Mouse (Mus musculus): ENCODE results near the gene Zbtb18. TPM values are rescaled to one million over a fixed set of nuclear protein-coding genes. Genes with fewer than 3 reads are reported as not detected.

Zbtb18 gene
- polyA plus RNA-seq (2015; fragmentation: Nextera tagmentation; extraction: Ambion mirVana), result 2.5 and 3.9 TPM in 2 replicates

GRCm38 (mm10) chr1:177442196-177442808, at the start of gene Zbtb18:
TSS of gene Zbtb18 (plus strand) at chr1:177442351.
- no peaks in the 10 kb centered on the region for H3K9me3 ChIP-seq
- H3K4me3 ChIP-seq, result peak within 1 kb of the TSS; percentile 81
- no peaks in the 10 kb centered on the region for H3K27me3 ChIP-seq
- peak within 1 kb of the TSS; percentile 87 for H3K4me2 ChIP-seq
- H3K9ac ChIP-seq, result peak within 1 kb of the TSS; percentile 87
- H3K4me1 ChIP-seq, result peaks cover 39% of the 10 kb centered on the region
- peak; percentile 17; the same call in 1 of the 2 replicates for ATAC-seq (ENCODE audit: insufficient number of reproducible peaks, insufficient read depth, low FRiP score, low TSS enrichment, low read depth)
- H3K27ac ChIP-seq, result peak within 1 kb of the TSS; percentile 91
- peaks cover 2% of the 10 kb centered on the region for H3K36me3 ChIP-seq
- WGBS, result 0% methylated on average over 14 of the region's 106 CpGs

GRCm38 (mm10) chr1:177397455-177397854, 44.7 kb upstream of the Zbtb18 start:
- 78% methylated on average over 1 of the region's 1 CpGs for WGBS
- H3K4me1 ChIP-seq, result 0 out of 2 replicates have a peak, but pooled peaks cover 8% of the 10 kb centered on the region
- H3K9ac ChIP-seq, result no peak overlapping the region
- no peak for ATAC-seq (ENCODE audit: insufficient number of reproducible peaks, insufficient read depth, low FRiP score, low TSS enrichment, low read depth)
- H3K4me2 ChIP-seq, result no peak overlapping the region
- no peak overlapping the region for H3K27ac ChIP-seq
- no peak overlapping the region for H3K4me3 ChIP-seq
- H3K36me3 ChIP-seq, result no peaks in the 10 kb centered on the region
- no peaks in the 10 kb centered on the region for H3K27me3 ChIP-seq
- no peaks in the 10 kb centered on the region for H3K9me3 ChIP-seq

GRCm38 (mm10) chr1:177405170-177405569, 37.0 kb upstream of the Zbtb18 start:
- Histone ChIP-seq H3K4me3 (no peak overlapping the region), H3K36me3 (no peaks in the 10 kb centered on the region), H3K4me2 (no peak overlapping the region), H3K9me3 (no peaks in the 10 kb centered on the region), H3K27ac (no peak overlapping the region), H3K27me3 (0 out of 2 replicates have a peak, but pooled peaks cover 5% of the 10 kb centered on the region), H3K9ac (no peak overlapping the region), H3K4me1 (peaks cover 5% of the 10 kb centered on the region; the same call in 1 of the 2 replicates)
- ATAC-seq (ENCODE audit: insufficient number of reproducible peaks, insufficient read depth, low FRiP score, low TSS enrichment, low read depth), result no peak
- 81% methylated on average over 6 of the region's 6 CpGs for WGBS

- Histone ChIP-seq H3K4me1 (peaks cover 20% of the 10 kb centered on the region), H3K4me2 (no peak overlapping the region), H3K9me3 (no peaks in the 10 kb centered on the region), H3K27me3 (0 out of 2 replicates have a peak, but pooled peaks cover 5% of the 10 kb centered on the region), H3K9ac (no peak overlapping the region), H3K27ac (no peak overlapping the region), H3K4me3 (no peak overlapping the region), H3K36me3 (no peaks in the 10 kb centered on the region)
- 65% methylated on average over 3 of the region's 3 CpGs for WGBS
- ATAC-seq (ENCODE audit: insufficient number of reproducible peaks, insufficient read depth, low FRiP score, low TSS enrichment, low read depth), result no peak
Measured at GRCm38 (mm10) chr1:177408690-177409089, 33.5 kb upstream of the Zbtb18 start.

GRCm38 (mm10) chr1:177410769-177411348, 31.3 kb upstream of the Zbtb18 start:
- peaks cover 20% of the 10 kb centered on the region for H3K4me1 ChIP-seq
- ATAC-seq (ENCODE audit: insufficient number of reproducible peaks, insufficient read depth, low FRiP score, low TSS enrichment, low read depth), result no peak
- WGBS, result 69% methylated on average over 7 of the region's 7 CpGs
- H3K27me3 ChIP-seq, result no peaks in the 10 kb centered on the region
- no peak overlapping the region for H3K27ac ChIP-seq
- peak overlapping the region; percentile 36; the same call in 1 of the 2 replicates for H3K4me2 ChIP-seq
- H3K9me3 ChIP-seq, result no peaks in the 10 kb centered on the region
- no peak overlapping the region for H3K9ac ChIP-seq
- H3K36me3 ChIP-seq, result no peaks in the 10 kb centered on the region
- H3K4me3 ChIP-seq, result no peak overlapping the region

GRCm38 (mm10) chr1:177411359-177412358, 30.5 kb upstream of the Zbtb18 start:
- Histone ChIP-seq H3K36me3 (no peaks in the 10 kb centered on the region), H3K27me3 (no peaks in the 10 kb centered on the region), H3K9me3 (no peaks in the 10 kb centered on the region), H3K27ac (peak overlapping the region; percentile 28; the same call in 1 of the 2 replicates), H3K4me3 (no peak overlapping the region), H3K9ac (no peak overlapping the region), H3K4me2 (peak overlapping the region; percentile 36), H3K4me1 (peaks cover 20% of the 10 kb centered on the region)
- 38% methylated on average over 19 of the region's 19 CpGs for WGBS
- ATAC-seq (ENCODE audit: insufficient number of reproducible peaks, insufficient read depth, low FRiP score, low TSS enrichment, low read depth), result no peak

GRCm38 (mm10) chr1:177419331-177419730, 22.8 kb upstream of the Zbtb18 start:
- H3K36me3 ChIP-seq, result no peaks in the 10 kb centered on the region
- ATAC-seq (ENCODE audit: insufficient number of reproducible peaks, insufficient read depth, low FRiP score, low TSS enrichment, low read depth), result no peak
- 70% methylated on average over 12 of the region's 12 CpGs for WGBS

GRCm38 (mm10) chr1:177420126-177420525, 22.0 kb upstream of the Zbtb18 start:
- 0 out of 2 replicates have a peak, but pooled peaks cover 5% of the 10 kb centered on the region for H3K4me1 ChIP-seq
- no peaks in the 10 kb centered on the region for H3K36me3 ChIP-seq
- H3K4me3 ChIP-seq, result no peak overlapping the region
- H3K9ac ChIP-seq, result no peak overlapping the region
- WGBS, result 57% methylated on average over 6 of the region's 6 CpGs
- H3K27ac ChIP-seq, result no peak overlapping the region
- no peaks in the 10 kb centered on the region for H3K9me3 ChIP-seq
- no peak for ATAC-seq (ENCODE audit: insufficient number of reproducible peaks, insufficient read depth, low FRiP score, low TSS enrichment, low read depth)
- H3K27me3 ChIP-seq, result 0 out of 2 replicates have a peak, but pooled peaks cover 5% of the 10 kb centered on the region
- H3K4me2 ChIP-seq, result no peak overlapping the region

More at GRCm38 (mm10) chr1:177419331-177419730, 22.8 kb upstream of the Zbtb18 start:
- Histone ChIP-seq H3K9me3 (no peaks in the 10 kb centered on the region), H3K4me3 (no peak overlapping the region), H3K9ac (no peak overlapping the region), H3K27ac (no peak overlapping the region), H3K4me1 (0 out of 2 replicates have a peak, but pooled peaks cover 5% of the 10 kb centered on the region), H3K4me2 (no peak overlapping the region), H3K27me3 (0 out of 2 replicates have a peak, but pooled peaks cover 5% of the 10 kb centered on the region)

- Histone ChIP-seq H3K27ac (no peak overlapping the region), H3K9ac (no peak overlapping the region), H3K4me3 (no peak overlapping the region), H3K9me3 (no peaks in the 10 kb centered on the region), H3K27me3 (no peaks in the 10 kb centered on the region), H3K4me1 (no peaks in the 10 kb centered on the region), H3K36me3 (no peaks in the 10 kb centered on the region), H3K4me2 (no peak overlapping the region)
- ATAC-seq (ENCODE audit: insufficient number of reproducible peaks, insufficient read depth, low FRiP score, low TSS enrichment, low read depth), result no peak
- WGBS, result 75% methylated on average over 5 of the region's 5 CpGs
Measured at GRCm38 (mm10) chr1:177427862-177428261, 14.3 kb upstream of the Zbtb18 start.

- H3K4me1 ChIP-seq, result no peaks in the 10 kb centered on the region
- no peaks in the 10 kb centered on the region for H3K9me3 ChIP-seq
- H3K27me3 ChIP-seq, result no peaks in the 10 kb centered on the region
- H3K4me2 ChIP-seq, result no peak overlapping the region
- no peak overlapping the region for H3K27ac ChIP-seq
- H3K9ac ChIP-seq, result no peak overlapping the region
- no peak overlapping the region for H3K4me3 ChIP-seq
- WGBS, result 74% methylated on average over 14 of the region's 14 CpGs
- no peak for ATAC-seq (ENCODE audit: insufficient number of reproducible peaks, insufficient read depth, low FRiP score, low TSS enrichment, low read depth)
- H3K36me3 ChIP-seq, result no peaks in the 10 kb centered on the region
Measured at GRCm38 (mm10) chr1:177428338-177428737, 13.8 kb upstream of the Zbtb18 start.

- H3K36me3 ChIP-seq, result no peaks in the 10 kb centered on the region
- no peaks in the 10 kb centered on the region for H3K4me1 ChIP-seq
- no peak overlapping the region for H3K4me3 ChIP-seq
- 82% methylated on average over 4 of the region's 4 CpGs for WGBS
- no peak for ATAC-seq (ENCODE audit: insufficient number of reproducible peaks, insufficient read depth, low FRiP score, low TSS enrichment, low read depth)
- H3K9ac ChIP-seq, result no peak overlapping the region
- no peaks in the 10 kb centered on the region for H3K9me3 ChIP-seq
- no peak overlapping the region for H3K27ac ChIP-seq
- no peak overlapping the region for H3K4me2 ChIP-seq
- H3K27me3 ChIP-seq, result no peaks in the 10 kb centered on the region
Measured at GRCm38 (mm10) chr1:177429067-177429466, 13.1 kb upstream of the Zbtb18 start.
